Mouse (Mus musculus): Measurements from ENCODE around the gene Rasal2.

- TF ChIP-seq CTCF (IDR thresholded peaks at IDR 0.05) (no peak), POLR2A (IDR thresholded peaks at IDR 0.05; ENCODE audit: insufficient read depth, low read depth, low read length) (no peak), EP300 (IDR thresholded peaks at IDR 0.05; ENCODE audit: insufficient read depth, low read depth, low read length) (no peak)
Measured at GRCm38 (mm10) chr1:157410937-157411336, 1.5 kb downstream of the Rasal2 start.

Data from heart, adult 2 months (tissue).